Comparison of ENCODE assay signal across 13 mouse cellular contexts in the genomic region with DNA sequence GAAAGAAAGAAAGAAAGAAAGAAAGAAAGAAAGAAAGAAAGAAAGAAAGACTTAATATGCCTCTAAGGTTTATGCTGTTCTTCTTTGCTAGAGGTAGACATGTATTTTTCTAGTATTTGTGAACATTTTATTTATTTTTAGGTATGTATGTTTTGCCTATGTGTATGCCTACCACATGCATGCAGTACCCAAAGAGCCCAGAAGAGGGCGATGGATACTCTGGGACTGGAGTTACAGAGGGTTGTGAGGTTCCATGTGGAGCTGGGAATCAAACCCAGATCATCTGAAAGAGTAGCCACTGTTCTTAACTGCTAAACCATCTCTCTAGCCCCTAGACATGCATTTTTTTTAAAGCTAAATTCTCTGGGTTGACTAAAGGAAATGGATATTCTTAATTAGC.
DNase-seq lines count a peak whose midpoint lies in the region; ATAC-seq and TF ChIP-seq lines count a peak whose summit lies in the region.
"Had no signal": no experiment of that assay in that cellular context is flagged by ENCODE, and none has a peak within 500 bp of the region (broad histone marks: within the 10 kb centered on the region; RNA-seq: fewer than 3 reads in every experiment).

No protein-coding gene starts in this region.

- no peaks in the 10 kb centered on the region for H3K36me3 ChIP-seq in intestine, postnatal 0 days (ENCODE audit: control insufficient read depth, insufficient read depth)
- H3K36me3 ChIP-seq in intestine, embryonic 15.5 days, result no peaks in the 10 kb centered on the region
- H3K36me3 ChIP-seq in lung, postnatal 0 days (ENCODE audit: insufficient read depth, low read length), result no peaks in the 10 kb centered on the region

- H3K4me2 ChIP-seq in intestine, postnatal 0 days (replicated peaks; ENCODE audit: low read depth), result no peak overlapping the region
- no peak overlapping the region for H3K4me2 ChIP-seq in intestine, embryonic 15.5 days (replicated peaks)
- H3K4me2 ChIP-seq in lung, postnatal 0 days (replicated peaks; ENCODE audit: low read depth, low read length), result no peak overlapping the region
- H3K4me2 ChIP-seq: limb, embryonic 13.5 days had no signal

- no peaks in the 10 kb centered on the region for H3K9me3 ChIP-seq in intestine, postnatal 0 days (ENCODE audit: control insufficient read depth)
- H3K9me3 ChIP-seq in intestine, embryonic 15.5 days, result no peaks in the 10 kb centered on the region
- H3K9me3 ChIP-seq in lung, postnatal 0 days (ENCODE audit: low read length), result no peaks in the 10 kb centered on the region

- 56% methylated on average over 1 of the region's 1 CpGs for WGBS in intestine, postnatal 0 days
- whole genome bisulfite sequencing in intestine, embryonic 15.5 days, result 55% methylated on average over 1 of the region's 1 CpGs
- WGBS in lung, postnatal 0 days, result 38% methylated on average over 1 of the region's 1 CpGs

- no peak overlapping the region for H3K4me3 ChIP-seq in intestine, postnatal 0 days (ENCODE audit: low read depth, low read length)
- H3K4me3 ChIP-seq in intestine, embryonic 15.5 days (replicated peaks), result no peak overlapping the region
- H3K4me3 ChIP-seq in lung, postnatal 0 days (ENCODE audit: low read depth, low read length), result no peak overlapping the region
- H3K4me3 ChIP-seq: limb, embryonic 13.5 days had no signal

- no peak overlapping the region for H3K27ac ChIP-seq in intestine, postnatal 0 days (ENCODE audit: low read depth, low read length)
- no peak overlapping the region for H3K27ac ChIP-seq in intestine, embryonic 15.5 days
- H3K27ac ChIP-seq in lung, postnatal 0 days (ENCODE audit: low read length), result no peak overlapping the region

- peak; percentile 24 for DNase-seq in CD4-positive, CD25-positive, alpha-beta regulatory T cell, adult 2 months (ENCODE audit: low read depth, low spot score)
- no peak for DNase-seq in lung, postnatal 0 days (ENCODE audit: low spot score)
- no peak for DNase-seq in lung, postnatal 14 days
- DNase-seq in c-Kit-negative CD71-positive TER-119-positive erythroid progenitor cells, embryonic 14.5 days (ENCODE audit: low read depth, low spot score), result peak; percentile 22
- no peak for DNase-seq in cerebellum, postnatal 36 days
- DNase-seq: adrenal gland, adult 8-10 months; right cerebral cortex, postnatal 4 days had no signal

- ATAC-seq in CD4-positive, CD25-positive, alpha-beta regulatory T cell, adult 4 months, result no peak
- ATAC-seq in intestine, postnatal 0 days, result no peak
- no peak for ATAC-seq in intestine, embryonic 15.5 days
- no peak for ATAC-seq in lung, postnatal 0 days
- ATAC-seq: intestine, embryonic 16.5 days; Patski had no signal

- no peak overlapping the region for H3K9ac ChIP-seq in intestine, postnatal 0 days (ENCODE audit: low read depth, low read length)
- H3K9ac ChIP-seq in intestine, embryonic 15.5 days, result no peak overlapping the region
- no peak overlapping the region for H3K9ac ChIP-seq in lung, postnatal 0 days (replicated peaks; ENCODE audit: low read depth)
- H3K9ac ChIP-seq: limb, embryonic 13.5 days had no signal

- peaks cover 25% of the 10 kb centered on the region for H3K4me1 ChIP-seq in intestine, postnatal 0 days (replicated peaks; ENCODE audit: control insufficient read depth, insufficient read depth, low read length)
- H3K4me1 ChIP-seq in intestine, embryonic 15.5 days (replicated peaks), result peaks cover 46% of the 10 kb centered on the region
- peaks cover 18% of the 10 kb centered on the region; the same call in 1 of the 2 replicates for H3K4me1 ChIP-seq in lung, postnatal 0 days (ENCODE audit: insufficient read depth, low read depth, low read length)

- no peak for TF ChIP-seq EP300 in lung, postnatal 0 days (IDR thresholded peaks at IDR 0.05)

- TF ChIP-seq CTCF in intestine, postnatal 0 days (IDR thresholded peaks at IDR 0.05; ENCODE audit: low read depth), result peak; percentile 63
- TF ChIP-seq CTCF in lung, postnatal 0 days (IDR thresholded peaks at IDR 0.05), result peak; percentile 55

- H3K27me3 ChIP-seq in intestine, postnatal 0 days (replicated peaks; ENCODE audit: control insufficient read depth, insufficient read depth, low read length), result no peaks in the 10 kb centered on the region
- no peaks in the 10 kb centered on the region for H3K27me3 ChIP-seq in intestine, embryonic 15.5 days (replicated peaks)
- no peaks in the 10 kb centered on the region for H3K27me3 ChIP-seq in lung, postnatal 0 days (replicated peaks; ENCODE audit: insufficient read depth, low read length)
- H3K27me3 ChIP-seq: limb, embryonic 13.5 days; Patski had no signal

Comparison
In these comparisons a context has a peak if more than half of its experiments do, and no peak if none do; other contexts are left out.
1. DNase-seq: peak in CD4-positive, CD25-positive, alpha-beta regulatory T cell, adult 2 months (single experiment) and c-Kit-negative CD71-positive TER-119-positive erythroid progenitor cells, embryonic 14.5 days (single experiment); none in lung, postnatal 0 days (single experiment), lung, postnatal 14 days (single experiment) and cerebellum, postnatal 36 days (0 of 2).